Mouse (Mus musculus): ENCODE data around the gene Gm49387. TPM values are rescaled to one million over a fixed set of nuclear protein-coding genes. Genes with fewer than 3 reads are reported as not detected.

Gene Gm49387
- polyA plus RNA-seq, 1 experiment = not detected

- TF ChIP-seq CTCF (conservative IDR thresholded peaks at IDR 0.05; ENCODE audit: insufficient read depth, insufficient read length, low read depth, low read length) (no peak), POLR2A (IDR thresholded peaks at IDR 0.05; ENCODE audit: low read depth, low read length) (no peak)
- Histone ChIP-seq H3K36me3 (ENCODE audit: control insufficient read depth, insufficient read depth, low read length) (no peaks in the 10 kb centered on the region), H3K27ac (ENCODE audit: insufficient read depth, low read depth, low read length) (no peak overlapping the region), H3K27me3 (replicated peaks; ENCODE audit: control insufficient read depth, insufficient read depth, low read length) (no peaks in the 10 kb centered on the region), H3K4me1 (ENCODE audit: control insufficient read depth, insufficient read depth, low read length) (no peaks in the 10 kb centered on the region), H3K4me3 (ENCODE audit: insufficient read depth, low read depth, low read length) (no peak overlapping the region)
- 96% methylated on average over 3 of the region's 3 CpGs for WGBS
- no peak for DNase-seq
Measured at GRCm38 (mm10) chr14:31680656-31681055, 40.0 kb upstream of the Gm49387 start.

DNA sequence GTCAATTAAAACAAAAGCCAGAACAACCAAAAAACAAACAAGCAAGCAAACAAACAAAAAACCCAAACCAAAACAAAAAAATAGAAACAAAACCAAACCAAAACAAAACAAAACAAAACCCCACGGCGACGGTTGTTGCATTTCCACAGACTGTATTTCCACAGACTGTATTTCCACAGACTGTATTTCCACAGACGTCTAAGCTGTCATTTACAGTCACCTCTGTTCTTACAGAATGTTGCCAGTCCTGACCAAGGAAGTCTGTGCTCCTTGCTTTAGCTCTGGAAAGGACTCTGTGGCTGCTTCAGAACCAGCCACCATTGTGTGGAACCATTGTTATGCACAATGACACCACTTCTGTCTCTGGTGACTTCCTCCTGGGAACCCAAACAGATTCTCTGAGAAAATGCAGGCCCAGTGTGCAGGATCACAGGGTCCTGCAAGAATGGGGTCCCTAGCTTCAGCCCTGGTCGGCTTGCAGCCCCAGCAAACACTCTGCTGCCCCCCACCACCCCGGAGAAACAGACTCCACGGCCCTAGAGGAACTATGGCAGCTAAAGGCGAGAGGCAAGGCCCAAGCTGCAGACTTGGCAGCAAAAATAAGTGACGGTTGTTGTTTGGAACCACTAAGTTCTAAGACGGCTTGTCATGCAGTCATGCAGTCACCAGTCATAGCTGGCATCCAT lies 31.1 kb upstream of the Gm49387 start:
- Histone ChIP-seq H3K4me1 (ENCODE audit: control insufficient read depth, insufficient read depth, low read length) (0 out of 2 replicates have a peak, but pooled peaks cover 2% of the 10 kb centered on the region), H3K27ac (ENCODE audit: insufficient read depth, low read depth, low read length) (no peak overlapping the region), H3K36me3 (ENCODE audit: control insufficient read depth, insufficient read depth, low read length) (no peaks in the 10 kb centered on the region; the same call in 1 of the 2 replicates), H3K27me3 (replicated peaks; ENCODE audit: control insufficient read depth, insufficient read depth, low read length) (no peaks in the 10 kb centered on the region), H3K4me3 (ENCODE audit: insufficient read depth, low read depth, low read length) (no peak overlapping the region)
- TF ChIP-seq CTCF (conservative IDR thresholded peaks at IDR 0.05; ENCODE audit: insufficient read depth, insufficient read length, low read depth, low read length) (no peak), POLR2A (IDR thresholded peaks at IDR 0.05; ENCODE audit: low read depth, low read length) (no peak)
- WGBS = 76% methylated on average over 10 of the region's 10 CpGs
- DNase-seq = no peak

GRCm38 (mm10) chr14:31669642-31670490 lies 29.2 kb upstream of the Gm49387 start:
- H3K4me1 ChIP-seq (ENCODE audit: control insufficient read depth, insufficient read depth, low read length) = 0 out of 2 replicates have a peak, but pooled peaks cover 2% of the 10 kb centered on the region
- no peak overlapping the region for H3K4me3 ChIP-seq (ENCODE audit: insufficient read depth, low read depth, low read length)
- H3K27me3 ChIP-seq (replicated peaks; ENCODE audit: control insufficient read depth, insufficient read depth, low read length) = no peaks in the 10 kb centered on the region
- no peak for TF ChIP-seq POLR2A (IDR thresholded peaks at IDR 0.05; ENCODE audit: low read depth, low read length)
- TF ChIP-seq CTCF (conservative IDR thresholded peaks at IDR 0.05; ENCODE audit: insufficient read depth, insufficient read length, low read depth, low read length) = no peak
- WGBS = 73% methylated on average over 15 of the region's 15 CpGs
- H3K36me3 ChIP-seq (ENCODE audit: control insufficient read depth, insufficient read depth, low read length) = no peaks in the 10 kb centered on the region; the same call in 1 of the 2 replicates
- peak; percentile 71 for DNase-seq
- peak overlapping the region; percentile 53 for H3K27ac ChIP-seq (ENCODE audit: insufficient read depth, low read depth, low read length)

GRCm38 (mm10) chr14:31669161-31669611 lies 28.5 kb upstream of the Gm49387 start:
- H3K4me3 ChIP-seq (ENCODE audit: insufficient read depth, low read depth, low read length) = no peak overlapping the region
- 40% methylated on average over 13 of the region's 13 CpGs for WGBS
- 0 out of 2 replicates have a peak, but pooled peaks cover 2% of the 10 kb centered on the region for H3K4me1 ChIP-seq (ENCODE audit: control insufficient read depth, insufficient read depth, low read length)
- TF ChIP-seq POLR2A (IDR thresholded peaks at IDR 0.05; ENCODE audit: low read depth, low read length) (no peak), CTCF (conservative IDR thresholded peaks at IDR 0.05; ENCODE audit: insufficient read depth, insufficient read length, low read depth, low read length) (no peak)
- peak overlapping the region; percentile 53 for H3K27ac ChIP-seq (ENCODE audit: insufficient read depth, low read depth, low read length)
- H3K27me3 ChIP-seq (replicated peaks; ENCODE audit: control insufficient read depth, insufficient read depth, low read length) = no peaks in the 10 kb centered on the region
- H3K36me3 ChIP-seq (ENCODE audit: control insufficient read depth, insufficient read depth, low read length) = no peaks in the 10 kb centered on the region; the same call in 1 of the 2 replicates
- DNase-seq = peak; percentile 86

- peak overlapping the region; percentile 65 for H3K27ac ChIP-seq (ENCODE audit: insufficient read depth, low read depth, low read length)
- TF ChIP-seq CTCF (conservative IDR thresholded peaks at IDR 0.05; ENCODE audit: insufficient read depth, insufficient read length, low read depth, low read length) (no peak), POLR2A (IDR thresholded peaks at IDR 0.05; ENCODE audit: low read depth, low read length) (no peak)
- WGBS = 82% methylated on average over 13 of the region's 13 CpGs
Measured at GRCm38 (mm10) chr14:31668326-31668725, 27.6 kb upstream of the Gm49387 start.

GRCm38 (mm10) chr14:31667741-31668140 lies 27.1 kb upstream of the Gm49387 start:
- TF ChIP-seq CTCF (conservative IDR thresholded peaks at IDR 0.05; ENCODE audit: insufficient read depth, insufficient read length, low read depth, low read length) (no peak), POLR2A (IDR thresholded peaks at IDR 0.05; ENCODE audit: low read depth, low read length) (no peak)
- Histone ChIP-seq H3K36me3 (ENCODE audit: control insufficient read depth, insufficient read depth, low read length) (no peaks in the 10 kb centered on the region; the same call in 1 of the 2 replicates), H3K4me1 (ENCODE audit: control insufficient read depth, insufficient read depth, low read length) (peaks cover 16% of the 10 kb centered on the region), H3K27ac (ENCODE audit: insufficient read depth, low read depth, low read length) (no peak overlapping the region), H3K4me3 (ENCODE audit: insufficient read depth, low read depth, low read length) (no peak overlapping the region), H3K27me3 (replicated peaks; ENCODE audit: control insufficient read depth, insufficient read depth, low read length) (no peaks in the 10 kb centered on the region)
- peak; percentile 47 for DNase-seq
- 69% methylated on average over 6 of the region's 6 CpGs for WGBS

More at GRCm38 (mm10) chr14:31668326-31668725, 27.6 kb upstream of the Gm49387 start:
- no peak overlapping the region for H3K4me3 ChIP-seq (ENCODE audit: insufficient read depth, low read depth, low read length)
- no peak for DNase-seq
- H3K27me3 ChIP-seq (replicated peaks; ENCODE audit: control insufficient read depth, insufficient read depth, low read length) = no peaks in the 10 kb centered on the region
- H3K4me1 ChIP-seq (ENCODE audit: control insufficient read depth, insufficient read depth, low read length) = peaks cover 10% of the 10 kb centered on the region
- H3K36me3 ChIP-seq (ENCODE audit: control insufficient read depth, insufficient read depth, low read length) = no peaks in the 10 kb centered on the region; the same call in 1 of the 2 replicates
